Mouse (Mus musculus) heart, adult 11 months (tissue): Measurements from ENCODE around the gene Abraxas1.

ENCODE experiments used
- DNase-seq: peaks from one replicate; pipeline ENCODE4 v3.0.0; 2022

The Abraxas1 gene

DNA sequence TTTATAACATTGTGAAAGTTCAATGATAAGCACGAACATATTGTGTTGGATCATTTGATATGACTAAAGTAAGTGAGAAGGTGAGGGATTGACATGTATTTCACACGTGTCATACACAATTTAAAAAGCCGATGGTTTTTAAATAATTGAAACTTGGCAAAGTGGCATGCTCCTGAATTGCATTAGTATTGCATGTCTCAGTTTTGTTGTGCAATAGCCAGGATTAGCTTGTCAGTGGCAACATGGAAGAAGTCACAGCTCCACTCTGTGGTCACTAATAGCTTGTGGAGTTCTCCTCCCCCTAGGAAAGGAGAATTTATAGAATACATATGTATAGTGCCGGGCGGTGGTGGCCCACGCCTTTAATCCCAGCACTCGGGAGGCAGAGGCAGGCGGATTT, 610 bp upstream of the Abraxas1 start:
- DNase-seq = peak; percentile 71

DNA sequence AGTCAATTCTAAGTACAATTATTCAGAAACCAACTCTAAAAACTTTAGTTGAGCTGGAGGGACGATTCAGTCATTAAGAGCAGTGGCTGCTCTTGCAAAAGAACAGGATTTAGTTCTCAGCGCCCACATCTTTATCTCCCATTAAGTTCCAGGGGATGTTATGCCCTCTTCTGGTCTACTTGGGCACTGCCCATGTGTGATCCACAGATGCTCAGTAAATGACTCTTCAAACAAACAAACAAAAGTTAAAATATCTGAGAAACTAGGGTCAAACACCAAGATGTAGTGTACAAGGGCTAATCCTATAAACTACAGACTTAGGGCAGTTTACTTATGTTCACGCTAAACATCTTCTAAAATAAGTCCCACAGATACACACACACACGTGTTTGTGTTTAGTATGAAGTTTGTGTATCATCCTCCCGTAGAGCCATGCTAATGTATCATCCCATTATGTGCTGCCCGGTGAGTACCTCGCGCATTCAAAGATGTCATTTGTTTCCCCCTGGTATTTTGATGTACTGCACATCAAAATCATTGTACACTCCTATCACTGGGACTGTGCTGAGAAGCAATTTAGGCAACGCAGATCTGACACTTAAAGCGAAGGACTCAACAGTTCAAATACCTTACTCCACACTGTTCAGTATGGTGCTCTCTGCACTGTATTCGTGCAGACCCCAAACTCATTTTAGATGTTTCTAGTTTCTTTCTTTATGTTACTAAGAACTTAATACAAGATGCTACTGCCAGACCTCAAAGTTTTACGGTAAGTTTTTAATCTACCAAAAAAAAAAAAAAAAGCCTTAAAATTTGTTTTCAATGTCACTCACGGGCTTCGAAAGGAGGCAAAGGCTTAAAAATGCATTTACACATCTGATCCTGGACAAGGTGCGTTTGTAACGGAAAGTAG, 941 bp downstream of the Abraxas1 start:
- peak; percentile 73 for DNase-seq

DNA sequence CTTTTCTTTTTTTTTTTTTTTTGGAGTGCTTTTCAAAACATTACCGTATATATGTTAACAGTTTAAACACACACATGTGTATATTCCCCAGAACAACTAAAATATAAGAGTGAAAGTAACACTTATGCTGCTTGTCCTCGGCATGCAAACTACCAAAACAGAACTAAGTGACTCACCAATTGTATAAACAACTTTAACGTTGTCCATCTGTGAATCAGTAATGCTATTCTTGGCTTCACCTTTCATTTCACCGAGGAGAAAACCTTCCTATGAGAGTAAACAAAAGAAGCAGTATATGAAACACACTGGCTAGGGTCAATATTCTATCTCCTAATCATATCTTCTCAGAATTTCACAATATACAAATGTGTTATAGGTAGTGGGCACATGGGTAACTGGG, 2.4 kb downstream of the Abraxas1 start:
- DNase-seq = no peak

- DNase-seq = peak; percentile 99
Observed at GRCm38 (mm10) chr5:100798165-100798860, 22.5 kb downstream of the Abraxas1 start, which contains the start of the genes Helq and Mrps18c. Helq (minus strand) TSS chr5:100798598. Mrps18c (plus strand) TSS chr5:100798627.

GRCm38 (mm10) chr5:100794084-100794483, 26.7 kb downstream of the Abraxas1 start:
- no peak for DNase-seq

- DNase-seq = no peak
Observed at GRCm38 (mm10) chr5:100792261-100792660, 28.5 kb downstream of the Abraxas1 start.

DNA sequence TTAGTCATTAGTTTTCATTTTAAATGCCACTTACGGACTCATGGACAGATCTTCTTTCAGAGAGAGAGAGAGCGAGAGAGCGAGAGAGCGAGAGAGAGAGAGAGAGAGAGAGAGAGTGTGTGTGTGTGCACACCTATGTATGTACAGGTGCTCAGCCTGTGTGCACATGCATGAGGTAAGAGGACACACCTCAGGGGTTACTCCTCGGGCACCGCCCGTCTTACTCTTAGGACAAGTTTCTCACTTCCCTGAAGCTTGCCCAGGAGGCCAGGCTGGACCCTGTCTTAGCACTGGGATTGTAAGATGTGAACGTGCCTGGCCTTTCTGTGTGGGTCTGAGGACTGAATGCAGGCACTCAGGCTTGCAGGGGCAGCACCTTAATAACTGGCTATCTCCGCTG, 33.2 kb downstream of the Abraxas1 start:
- DNase-seq = peak; percentile 74

- no peak for DNase-seq
Observed at GRCm38 (mm10) chr5:100779002-100779401, 41.8 kb downstream of the Abraxas1 start.

DNA sequence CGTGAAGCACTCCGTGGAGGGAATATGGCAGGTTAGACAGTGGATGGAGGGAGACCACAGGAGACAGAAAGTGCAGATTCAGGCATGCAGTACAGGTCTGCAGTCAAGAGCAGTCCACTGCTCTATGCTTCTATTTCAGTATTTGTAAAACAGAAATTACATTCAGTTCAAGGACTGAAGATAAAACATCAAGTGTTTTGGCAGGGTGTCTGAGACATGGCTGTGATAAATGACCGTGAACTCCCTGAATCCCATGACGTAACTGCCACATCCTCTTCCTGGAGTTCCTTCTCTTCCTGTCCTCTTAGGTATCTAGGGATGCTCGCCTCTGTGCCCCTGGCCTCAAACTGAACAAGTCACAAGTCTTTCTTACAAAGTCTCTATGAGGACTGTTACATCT, 43.9 kb downstream of the Abraxas1 start:
- DNase-seq = no peak

DNA sequence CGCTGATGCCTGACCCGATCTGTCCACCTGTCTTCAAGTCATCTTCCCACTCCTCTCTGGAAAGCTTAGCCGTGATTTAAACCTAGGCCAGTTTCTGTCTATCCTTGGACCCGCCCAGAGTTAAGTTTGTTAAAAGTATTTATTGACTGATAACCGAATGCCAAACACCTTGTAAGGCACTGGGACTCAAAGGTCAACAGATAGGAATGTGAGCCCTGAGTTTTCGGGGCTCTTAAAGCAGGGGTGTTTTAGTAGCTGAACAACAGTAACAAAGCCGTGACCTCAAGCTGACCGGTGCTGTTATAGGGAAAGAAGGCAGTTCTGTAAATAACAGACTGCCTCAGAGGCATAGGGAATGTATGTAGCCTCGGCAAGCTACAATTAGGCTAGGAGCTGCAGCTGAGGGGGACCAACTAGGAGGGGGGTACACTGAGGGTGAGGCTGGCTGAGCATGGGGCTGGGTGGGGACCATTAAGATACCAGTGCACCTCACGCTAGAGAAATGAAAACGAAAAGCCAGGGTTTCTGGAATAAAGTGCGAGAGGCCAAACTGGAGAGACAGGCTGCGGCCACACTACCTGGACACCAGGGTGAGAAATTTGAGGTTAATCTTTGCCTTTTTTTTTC, 44.9 kb downstream of the Abraxas1 start:
- no peak for DNase-seq

GRCm38 (mm10) chr5:100771575-100771974, 49.2 kb downstream of the Abraxas1 start:
- DNase-seq = no peak

DNA sequence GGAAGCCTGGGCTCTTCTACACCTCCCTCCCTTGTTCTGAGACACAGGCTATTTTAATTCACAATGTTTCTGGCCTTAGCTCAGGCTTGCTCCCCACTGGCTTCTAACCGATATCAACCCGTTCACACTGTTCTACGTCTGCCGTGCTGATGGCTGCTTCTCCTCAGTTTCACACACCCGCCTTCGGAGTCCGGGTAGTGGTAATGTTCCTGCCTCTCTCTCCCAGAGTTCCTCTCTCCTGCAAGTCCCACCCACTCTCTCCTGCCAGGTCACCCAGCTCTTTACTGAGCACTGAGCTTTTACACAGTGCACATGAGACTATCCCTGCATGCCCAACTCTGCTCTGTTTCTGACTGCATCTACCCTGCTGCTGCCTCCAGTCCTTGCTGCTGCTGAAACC, 54.7 kb downstream of the Abraxas1 start:
- peak; percentile 61 for DNase-seq

DNA sequence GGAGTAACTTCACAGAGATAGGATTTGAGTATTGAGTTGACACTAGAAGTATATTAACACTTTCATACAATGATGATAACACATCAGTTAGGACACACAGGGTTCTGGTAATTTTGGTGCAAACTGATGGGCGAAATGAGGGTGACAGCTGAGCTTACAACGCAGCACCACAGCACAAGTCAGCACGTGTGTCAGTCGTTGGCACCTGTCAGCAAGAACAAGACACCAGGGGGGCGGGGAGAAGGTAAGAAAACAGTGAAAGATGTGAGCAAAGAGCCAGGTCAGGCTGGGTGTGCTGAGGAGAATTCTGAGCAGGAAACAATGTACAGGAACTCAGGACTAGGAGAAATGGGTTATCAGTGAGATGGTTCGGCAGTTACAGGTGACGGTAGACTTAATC, 59.0 kb downstream of the Abraxas1 start:
- DNase-seq = peak; percentile 70

- peak; percentile 36 for DNase-seq
Observed at GRCm38 (mm10) chr5:100760049-100760663, 60.6 kb downstream of the Abraxas1 start.

DNA sequence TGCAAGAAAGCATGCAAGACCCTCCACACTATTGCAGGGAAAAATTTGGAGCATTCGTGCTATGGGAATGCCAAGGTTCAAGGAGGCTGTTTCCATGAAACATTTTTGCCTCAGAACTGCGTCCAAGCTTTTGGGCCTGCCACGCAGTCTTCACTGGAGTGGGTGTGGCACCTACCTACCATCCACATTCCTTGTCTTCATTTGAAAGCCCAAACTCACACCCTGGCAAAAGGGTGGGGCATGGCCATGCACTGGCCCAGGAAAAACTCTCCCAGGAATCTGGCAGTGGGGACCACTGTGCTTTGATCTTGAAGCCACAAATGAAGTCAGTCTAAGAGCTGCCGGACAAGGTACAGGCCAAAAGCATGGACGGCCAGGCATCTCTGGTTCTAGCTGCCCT, 62.6 kb downstream of the Abraxas1 start:
- DNase-seq = no peak
